Mouse (Mus musculus): ENCODE results near the gene Elmod3.

Gene Elmod3

GRCm38 (mm10) chr6:72570644-72571397, 27.4 kb downstream of the Elmod3 start:
- DNase-seq (ENCODE audit: low read depth, low spot score): no peak

- no peak for DNase-seq (ENCODE audit: low read depth, low spot score)
Observed at GRCm38 (mm10) chr6:72568736-72569135, 29.5 kb downstream of the Elmod3 start.

GRCm38 (mm10) chr6:72567508-72567907, 30.7 kb downstream of the Elmod3 start:
- no peak for DNase-seq (ENCODE audit: low read depth, low spot score)

GRCm38 (mm10) chr6:72566044-72566443, 32.2 kb downstream of the Elmod3 start:
- DNase-seq (ENCODE audit: low read depth, low spot score): peak; percentile 88

- no peak for DNase-seq (ENCODE audit: low read depth, low spot score)
Observed at GRCm38 (mm10) chr6:72565506-72565905, 32.7 kb downstream of the Elmod3 start.

- no peak for DNase-seq (ENCODE audit: low read depth, low spot score)
Observed at GRCm38 (mm10) chr6:72562894-72563293, 35.3 kb downstream of the Elmod3 start.

- no peak for DNase-seq (ENCODE audit: low read depth, low spot score)
Observed at GRCm38 (mm10) chr6:72562486-72562885, 35.7 kb downstream of the Elmod3 start.

GRCm38 (mm10) chr6:72560801-72561200, 37.4 kb downstream of the Elmod3 start:
- DNase-seq (ENCODE audit: low read depth, low spot score): no peak

GRCm38 (mm10) chr6:72553079-72553412, 45.2 kb downstream of the Elmod3 start:
- DNase-seq (ENCODE audit: low read depth, low spot score): no peak

GRCm38 (mm10) chr6:72552171-72553078, 45.8 kb downstream of the Elmod3 start:
- DNase-seq (ENCODE audit: low read depth, low spot score): peak; percentile 79

- no peak for DNase-seq (ENCODE audit: low read depth, low spot score)
Observed at GRCm38 (mm10) chr6:72550503-72551100, 47.6 kb downstream of the Elmod3 start.

GRCm38 (mm10) chr6:72550025-72550424, 48.2 kb downstream of the Elmod3 start:
- DNase-seq (ENCODE audit: low read depth, low spot score): no peak

- no peak for DNase-seq (ENCODE audit: low read depth, low spot score)
Observed at GRCm38 (mm10) chr6:72549041-72549580, 49.1 kb downstream of the Elmod3 start.

- no peak for DNase-seq (ENCODE audit: low read depth, low spot score)
Observed at GRCm38 (mm10) chr6:72547862-72548261, 50.4 kb downstream of the Elmod3 start.

GRCm38 (mm10) chr6:72547121-72547520, 51.1 kb downstream of the Elmod3 start:
- no peak for DNase-seq (ENCODE audit: low read depth, low spot score)

GRCm38 (mm10) chr6:72545377-72545776, 52.8 kb downstream of the Elmod3 start:
- DNase-seq (ENCODE audit: low read depth, low spot score): no peak

- no peak for DNase-seq (ENCODE audit: low read depth, low spot score)
Observed at GRCm38 (mm10) chr6:72544283-72544987, 53.8 kb downstream of the Elmod3 start, which contains the start of gene Capg. Capg (plus strand) TSS chr6:72544391.

- no peak for DNase-seq (ENCODE audit: low read depth, low spot score)
Observed at GRCm38 (mm10) chr6:72543265-72543850, 54.9 kb downstream of the Elmod3 start.

GRCm38 (mm10) chr6:72538562-72539031, 59.6 kb downstream of the Elmod3 start:
- DNase-seq (ENCODE audit: low read depth, low spot score): peak; percentile 70

- DNase-seq (ENCODE audit: low read depth, low spot score): no peak
Observed at GRCm38 (mm10) chr6:72537998-72538500, 60.2 kb downstream of the Elmod3 start.

- peak; percentile 81 for DNase-seq (ENCODE audit: low read depth, low spot score)
Observed at GRCm38 (mm10) chr6:72535165-72535564, 63.0 kb downstream of the Elmod3 start.

Measured in mesoderm, embryonic 11.5 days (tissue).